Mouse (Mus musculus) embryonic facial prominence, embryonic 11.5 days (tissue): ENCODE measurements around the gene Tfap2c. TPM values are rescaled to one million over a fixed set of nuclear protein-coding genes. Genes with fewer than 3 reads are reported as not detected.

Experiments
- ATAC-seq: fragments of 200-750 bp; cut with Nextera tagmentation; replicated peaks from 2 replicates; pipeline ENCODE4 v1.8.0; 2017; ENCODE audit warnings: low read depth; ENCODE audit not compliant: insufficient number of reproducible peaks, low FRiP score, low TSS enrichment
- DNase-seq: peaks from one replicate; pipeline ENCODE4 v3.0.0-alpha.2; 2015; ENCODE audit warnings: low spot score
- H3K27ac ChIP-seq: fragments of 300-500 bp; sonication (generic); replicated peaks from 2 replicates; pipeline ENCODE4 v1.5.1; 2014; ENCODE audit warnings: mild to moderate bottlenecking, low read depth, low read length, control low read depth
- H3K27me3 ChIP-seq: fragments of 300-500 bp; sonication (generic); 2 replicates; pipeline ENCODE4 v1.6.1; 2014; ENCODE audit warnings: mild to moderate bottlenecking, low read length, moderate library complexity, mixed read lengths; ENCODE audit not compliant: control insufficient read depth, insufficient read depth
- H3K36me3 ChIP-seq: fragments of 300-500 bp; sonication (generic); replicated peaks from 2 replicates; pipeline ENCODE4 v1.6.1; 2014; ENCODE audit warnings: low read depth, mild to moderate bottlenecking, low read length, moderate library complexity, mixed read lengths; ENCODE audit not compliant: control insufficient read depth, insufficient read depth
- H3K4me1 ChIP-seq: fragments of 300-500 bp; sonication (generic); 2 replicates; pipeline ENCODE4 v1.6.1; 2014; ENCODE audit warnings: low read length, mixed read lengths; ENCODE audit not compliant: control insufficient read depth, insufficient read depth
- H3K4me2 ChIP-seq: fragments of 300-500 bp; sonication (generic); 2 replicates; pipeline ENCODE4 v1.6.1; 2014; ENCODE audit warnings: low read depth, mild to moderate bottlenecking, control low read depth, low read length, moderate library complexity
- H3K4me3 ChIP-seq: fragments of 300-500 bp; sonication (generic); 2 replicates; pipeline ENCODE4 v1.5.1; 2014; ENCODE audit warnings: low read depth, low read length, control low read depth
- H3K9ac ChIP-seq: fragments of 300-500 bp; sonication (generic); replicated peaks from 2 replicates; pipeline ENCODE4 v1.6.1; 2014; ENCODE audit warnings: mild to moderate bottlenecking, control low read depth, low read length
- H3K9me3 ChIP-seq: fragments of 300-500 bp; sonication (generic); replicated peaks from 2 replicates; pipeline ENCODE4 v1.6.1; 2016; ENCODE audit warnings: mild to moderate bottlenecking, low read length, inconsistent platforms, mixed read lengths; ENCODE audit not compliant: control insufficient read depth
- WGBS: fragments of 180-500 bp; shearing (Covaris S2); extraction: QIAGEN DNeasy Blood & Tissue Kit; methylation state at CpG from one replicate; pipeline ENCODE4 v1.1.7; 2014; 5-methylcytosine and 5-hydroxymethylcytosine counted together
- polyA plus RNA-seq: library from polyadenylated mRNA; unstranded; fragments of >200 nt; fragmentation: Nextera tagmentation; extraction: Ambion mirVana; gene quantifications from 2 replicates; pipeline ENCODE4 v1.2.1, GENCODE M21; 2014

The Tfap2c gene
- polyA plus RNA-seq, 1 experiment from 2014 or later, result 16.5 TPM

- WGBS, result 11% methylated on average over 16 of the region's 16 CpGs
- H3K27me3 ChIP-seq, result peaks cover 65% of the 10 kb centered on the region
- ATAC-seq (no peak), DNase-seq (no peak)
- no peak overlapping the region for H3K27ac ChIP-seq
- no peaks in the 10 kb centered on the region for H3K9me3 ChIP-seq
- H3K9ac ChIP-seq, result no peak overlapping the region
- H3K4me3 ChIP-seq, result no peak overlapping the region
- H3K36me3 ChIP-seq, result no peaks in the 10 kb centered on the region
- peak overlapping the region; percentile 42; the same call in 1 of the 2 replicates for H3K4me2 ChIP-seq
- H3K4me1 ChIP-seq, result peaks cover 9% of the 10 kb centered on the region
These were observed 2.8 kb upstream of the Tfap2c start for GRCm38 (mm10) chr2:172546551-172546950.

- H3K27ac ChIP-seq, result no peak overlapping the region
- H3K9ac ChIP-seq, result no peak overlapping the region
- no peaks in the 10 kb centered on the region for H3K9me3 ChIP-seq
- H3K4me2 ChIP-seq, result peak overlapping the region; percentile 42
- peak overlapping the region; percentile 4; the same call in 1 of the 2 replicates for H3K4me3 ChIP-seq
- H3K36me3 ChIP-seq, result no peaks in the 10 kb centered on the region
- peaks cover 68% of the 10 kb centered on the region for H3K27me3 ChIP-seq
- DNase-seq, result peak; percentile 77
- WGBS, result under 1% methylated on average over 21 of the region's 21 CpGs
- peaks cover 10% of the 10 kb centered on the region for H3K4me1 ChIP-seq
- ATAC-seq, result no peak
These were observed 2.3 kb upstream of the Tfap2c start for GRCm38 (mm10) chr2:172547116-172547515.

GRCm38 (mm10) chr2:172547807-172548586 is 1.4 kb upstream of the Tfap2c start:
- Histone ChIP-seq H3K27me3 (peaks cover 70% of the 10 kb centered on the region), H3K4me2 (peak overlapping the region; percentile 42; the same call in 1 of the 2 replicates), H3K4me1 (peaks cover 10% of the 10 kb centered on the region), H3K9ac (no peak overlapping the region), H3K4me3 (peak overlapping the region; percentile 4; the same call in 1 of the 2 replicates), H3K36me3 (no peaks in the 10 kb centered on the region), H3K27ac (no peak overlapping the region), H3K9me3 (no peaks in the 10 kb centered on the region)
- DNase-seq, result no peak
- 3% methylated on average over 27 of the region's 27 CpGs for whole genome bisulfite sequencing
- no peak for ATAC-seq

- H3K9me3 ChIP-seq, result no peaks in the 10 kb centered on the region
- peak overlapping the region; percentile 36 for H3K4me3 ChIP-seq
- DNase-seq (no peak), ATAC-seq (0 out of 2 replicates have a peak, but pooled peaks have one; percentile 5)
- peak overlapping the region; percentile 81 for H3K4me2 ChIP-seq
- H3K9ac ChIP-seq, result no peak overlapping the region
- 0% methylated on average over 27 of the region's 27 CpGs for WGBS
- H3K27ac ChIP-seq, result no peak overlapping the region
- peaks cover 75% of the 10 kb centered on the region for H3K27me3 ChIP-seq
- no peaks in the 10 kb centered on the region for H3K36me3 ChIP-seq
- peaks cover 10% of the 10 kb centered on the region for H3K4me1 ChIP-seq
These were observed 629 bp upstream of the Tfap2c start for GRCm38 (mm10) chr2:172548672-172549255.

- H3K4me3 ChIP-seq, result peak overlapping the region; percentile 36
- ATAC-seq (peak; percentile 35), DNase-seq (peak; percentile 89)
- peaks cover 10% of the 10 kb centered on the region for H3K4me1 ChIP-seq
- H3K9ac ChIP-seq, result peak overlapping the region; percentile 57
- peak overlapping the region; percentile 81 for H3K4me2 ChIP-seq
- no peaks in the 10 kb centered on the region for H3K36me3 ChIP-seq
- under 1% methylated on average over 62 of the region's 62 CpGs for WGBS
- no peak overlapping the region for H3K27ac ChIP-seq
- peaks cover 66% of the 10 kb centered on the region for H3K27me3 ChIP-seq
- no peaks in the 10 kb centered on the region for H3K9me3 ChIP-seq
These were observed 1.1 kb downstream of the Tfap2c start for GRCm38 (mm10) chr2:172550364-172551080.

- ATAC-seq (no peak), DNase-seq (peak; percentile 41)
- Histone ChIP-seq H3K9ac (peak overlapping the region; percentile 57), H3K9me3 (no peaks in the 10 kb centered on the region), H3K27ac (no peak overlapping the region), H3K4me1 (peaks cover 10% of the 10 kb centered on the region), H3K4me3 (peak overlapping the region; percentile 36), H3K4me2 (peak overlapping the region; percentile 81), H3K27me3 (peaks cover 59% of the 10 kb centered on the region), H3K36me3 (no peaks in the 10 kb centered on the region)
- WGBS, result 0% methylated on average over 57 of the region's 57 CpGs
These were observed 1.8 kb downstream of the Tfap2c start for GRCm38 (mm10) chr2:172551081-172551720.

- H3K4me2 ChIP-seq, result peak overlapping the region; percentile 81
- DNase-seq (peak; percentile 38), ATAC-seq (no peak)
- H3K9ac ChIP-seq, result peak overlapping the region; percentile 57
- no peak overlapping the region for H3K27ac ChIP-seq
- peaks cover 10% of the 10 kb centered on the region for H3K4me1 ChIP-seq
- H3K36me3 ChIP-seq, result no peaks in the 10 kb centered on the region
- H3K9me3 ChIP-seq, result no peaks in the 10 kb centered on the region
- WGBS, result 4% methylated on average over 14 of the region's 14 CpGs
- peak overlapping the region; percentile 36 for H3K4me3 ChIP-seq
- H3K27me3 ChIP-seq, result peaks cover 52% of the 10 kb centered on the region
These were observed 2.5 kb downstream of the Tfap2c start for GRCm38 (mm10) chr2:172551872-172552271.
